Mouse (Mus musculus) forebrain, embryonic 12.5 days (tissue): ENCODE measurements at regions not wholly inside any gene's neighbourhood (a gene's known extent, or its start where the extent isn't known, plus 50 kb on each side); places are given as distances from the start of the nearest gene placed in this dataset.

Source experiments
- ATAC-seq: fragments of 200-750 bp; cut with Nextera tagmentation; 2 replicates; pipeline ENCODE4 v1.8.0; 2017; ENCODE audit warnings: moderate TSS enrichment; ENCODE audit not compliant: low FRiP score
- H3K27ac ChIP-seq: fragments of 300-500 bp; sonication (generic); 2 replicates; pipeline ENCODE4 v1.5.1; 2016; ENCODE audit warnings: mild to moderate bottlenecking
- H3K27me3 ChIP-seq: fragments of 300-500 bp; sonication (generic); 2 replicates; pipeline ENCODE4 v1.6.1; 2016; ENCODE audit warnings: mild to moderate bottlenecking
- H3K36me3 ChIP-seq: fragments of 300-500 bp; sonication (generic); replicated peaks from 2 replicates; pipeline ENCODE4 v1.6.1; 2016; ENCODE audit warnings: mild to moderate bottlenecking
- H3K4me1 ChIP-seq: fragments of 300-500 bp; sonication (generic); 2 replicates; pipeline ENCODE4 v1.6.1; 2016
- H3K4me2 ChIP-seq: fragments of 300-500 bp; sonication (generic); 2 replicates; pipeline ENCODE4 v1.6.1; 2016; ENCODE audit warnings: mild to moderate bottlenecking, moderate library complexity
- H3K4me3 ChIP-seq: fragments of 300-500 bp; sonication (generic); replicated peaks from 2 replicates; pipeline ENCODE4 v1.5.1; 2016; ENCODE audit warnings: mild to moderate bottlenecking
- H3K9ac ChIP-seq: fragments of 300-500 bp; sonication (generic); 2 replicates; pipeline ENCODE4 v1.6.1; 2016; ENCODE audit warnings: mild to moderate bottlenecking
- H3K9me3 ChIP-seq: fragments of 300-500 bp; sonication (generic); 2 replicates; pipeline ENCODE4 v1.6.1; 2016
- WGBS: fragments of 180-500 bp; shearing (Covaris S2); methylation state at CpG from one replicate; pipeline ENCODE4 v1.1.7; 2016; 5-methylcytosine and 5-hydroxymethylcytosine counted together

DNA sequence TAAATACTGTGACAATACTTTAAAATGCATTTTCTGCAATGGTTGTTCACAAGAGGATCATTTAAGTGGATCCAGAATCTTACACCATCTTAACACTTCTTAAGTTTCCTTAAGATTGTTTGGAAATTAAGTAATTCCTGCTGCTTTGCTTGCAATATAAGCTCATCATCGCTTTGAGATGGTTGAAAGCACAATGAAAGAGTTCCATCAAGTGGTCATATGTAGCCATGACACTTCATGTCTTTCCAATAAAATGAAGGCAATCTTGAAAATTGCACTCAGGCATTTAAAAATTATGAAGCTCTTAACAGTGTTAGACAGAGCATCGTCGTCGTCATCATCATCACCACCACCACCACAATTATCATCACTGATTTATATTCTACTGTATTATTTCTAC is 223.8 kb downstream of the Lipi start:
- WGBS = 72% methylated on average over 4 of the region's 4 CpGs
- Histone ChIP-seq H3K27ac (no peak overlapping the region), H3K4me1 (peaks cover 6% of the 10 kb centered on the region), H3K9me3 (no peaks in the 10 kb centered on the region), H3K36me3 (no peaks in the 10 kb centered on the region), H3K9ac (no peak overlapping the region), H3K27me3 (no peaks in the 10 kb centered on the region), H3K4me3 (no peak overlapping the region), H3K4me2 (no peak overlapping the region)
- ATAC-seq = no peak

DNA sequence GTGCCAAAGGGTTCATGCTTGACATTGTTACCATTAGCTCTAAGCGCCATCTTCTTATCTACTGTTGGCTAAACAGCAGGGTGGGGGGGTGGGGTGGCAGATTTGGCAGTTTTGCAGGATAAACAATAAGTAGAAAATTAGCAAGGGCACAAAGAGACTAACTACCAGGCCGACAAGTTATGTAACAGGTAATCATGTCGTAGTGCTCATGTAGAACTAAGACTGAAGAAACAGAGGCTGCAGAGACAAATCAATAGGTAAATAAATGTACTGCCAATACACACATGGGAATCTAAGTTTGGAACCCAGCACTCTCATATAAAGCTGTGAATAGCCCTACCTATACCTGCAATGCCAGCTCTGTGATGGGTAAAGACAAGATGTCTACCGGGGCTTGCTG is 225.1 kb downstream of the Lipi start:
- H3K27ac ChIP-seq = no peak overlapping the region
- WGBS = 93% methylated on average over 4 of the region's 4 CpGs

DNA sequence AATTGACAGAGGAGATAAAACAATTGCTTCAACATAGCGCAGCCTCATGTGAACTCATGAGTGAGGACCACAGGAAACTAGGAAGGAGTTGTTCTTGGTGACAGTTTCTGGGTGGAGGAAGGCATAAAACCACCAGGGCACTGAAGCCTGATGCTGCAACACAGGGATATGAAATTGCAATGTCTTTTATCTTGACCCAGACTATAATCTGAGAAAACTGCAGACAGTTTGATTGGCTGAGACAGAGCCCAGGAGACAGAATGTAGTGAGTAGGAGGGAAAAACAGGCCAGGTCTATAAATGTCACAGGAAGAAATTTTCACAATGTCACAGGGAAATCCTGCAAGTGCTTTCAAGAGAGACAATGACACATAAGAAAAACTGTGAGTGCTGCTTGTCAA is 232.5 kb downstream of the Lipi start:
- ATAC-seq = no peak
- no peaks in the 10 kb centered on the region for H3K9me3 ChIP-seq
- 95% methylated on average over 1 of the region's 1 CpGs for WGBS
- no peaks in the 10 kb centered on the region for H3K4me1 ChIP-seq
- H3K27me3 ChIP-seq = no peaks in the 10 kb centered on the region
- no peak overlapping the region for H3K4me2 ChIP-seq
- H3K4me3 ChIP-seq = no peak overlapping the region
- no peaks in the 10 kb centered on the region for H3K36me3 ChIP-seq
- H3K27ac ChIP-seq = no peak overlapping the region
- H3K9ac ChIP-seq = no peak overlapping the region

More for the DNA sequence above, 225.1 kb downstream of the Lipi start:
- no peak overlapping the region for H3K4me2 ChIP-seq
- no peak overlapping the region for H3K9ac ChIP-seq
- no peaks in the 10 kb centered on the region for H3K9me3 ChIP-seq
- H3K27me3 ChIP-seq = no peaks in the 10 kb centered on the region
- H3K4me3 ChIP-seq = no peak overlapping the region
- H3K4me1 ChIP-seq = peaks cover 6% of the 10 kb centered on the region
- ATAC-seq = no peak
- H3K36me3 ChIP-seq = no peaks in the 10 kb centered on the region

DNA sequence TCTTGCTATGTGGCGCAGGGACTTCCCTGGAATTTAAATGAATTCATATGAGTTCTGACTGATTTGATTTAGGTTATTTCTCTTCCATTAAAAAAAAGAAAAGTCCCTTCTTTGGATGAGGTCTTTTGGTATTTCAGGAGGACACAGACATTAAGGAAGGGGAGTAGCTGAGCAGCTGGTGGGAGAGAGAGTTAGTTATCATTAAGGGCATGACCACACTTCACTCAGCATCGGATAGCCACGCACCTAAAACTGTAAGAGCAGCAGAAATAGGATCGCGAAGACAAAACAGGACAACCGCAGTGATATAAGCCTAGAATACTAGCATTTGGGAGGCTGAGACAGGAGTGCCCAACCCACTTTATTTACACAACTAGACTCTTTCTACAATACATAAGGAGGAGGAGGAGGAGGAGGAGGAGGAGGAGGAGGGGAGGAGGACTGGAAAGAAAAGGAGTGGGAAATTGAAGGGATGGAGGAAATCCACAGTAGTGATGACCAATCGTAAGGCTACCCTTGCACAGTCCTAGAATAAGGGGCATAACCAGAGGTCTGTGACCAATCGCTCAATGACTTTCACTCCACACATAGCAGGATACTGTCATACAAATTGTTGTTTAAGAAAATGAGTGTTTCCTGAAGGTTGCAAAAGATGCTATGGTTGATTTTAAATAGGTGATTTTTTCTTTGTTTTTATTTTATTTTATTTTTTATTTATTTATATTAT is 241.5 kb downstream of the Lipi start:
- WGBS = 88% methylated on average over 8 of the region's 8 CpGs
- no peak overlapping the region for H3K9ac ChIP-seq
- no peaks in the 10 kb centered on the region for H3K4me1 ChIP-seq
- H3K27me3 ChIP-seq = no peaks in the 10 kb centered on the region
- H3K4me3 ChIP-seq = no peak overlapping the region
- H3K27ac ChIP-seq = no peak overlapping the region
- no peak overlapping the region for H3K4me2 ChIP-seq
- no peaks in the 10 kb centered on the region for H3K9me3 ChIP-seq
- ATAC-seq = 0 out of 2 replicates have a peak, but pooled peaks have one; percentile 6
- no peaks in the 10 kb centered on the region for H3K36me3 ChIP-seq

DNA sequence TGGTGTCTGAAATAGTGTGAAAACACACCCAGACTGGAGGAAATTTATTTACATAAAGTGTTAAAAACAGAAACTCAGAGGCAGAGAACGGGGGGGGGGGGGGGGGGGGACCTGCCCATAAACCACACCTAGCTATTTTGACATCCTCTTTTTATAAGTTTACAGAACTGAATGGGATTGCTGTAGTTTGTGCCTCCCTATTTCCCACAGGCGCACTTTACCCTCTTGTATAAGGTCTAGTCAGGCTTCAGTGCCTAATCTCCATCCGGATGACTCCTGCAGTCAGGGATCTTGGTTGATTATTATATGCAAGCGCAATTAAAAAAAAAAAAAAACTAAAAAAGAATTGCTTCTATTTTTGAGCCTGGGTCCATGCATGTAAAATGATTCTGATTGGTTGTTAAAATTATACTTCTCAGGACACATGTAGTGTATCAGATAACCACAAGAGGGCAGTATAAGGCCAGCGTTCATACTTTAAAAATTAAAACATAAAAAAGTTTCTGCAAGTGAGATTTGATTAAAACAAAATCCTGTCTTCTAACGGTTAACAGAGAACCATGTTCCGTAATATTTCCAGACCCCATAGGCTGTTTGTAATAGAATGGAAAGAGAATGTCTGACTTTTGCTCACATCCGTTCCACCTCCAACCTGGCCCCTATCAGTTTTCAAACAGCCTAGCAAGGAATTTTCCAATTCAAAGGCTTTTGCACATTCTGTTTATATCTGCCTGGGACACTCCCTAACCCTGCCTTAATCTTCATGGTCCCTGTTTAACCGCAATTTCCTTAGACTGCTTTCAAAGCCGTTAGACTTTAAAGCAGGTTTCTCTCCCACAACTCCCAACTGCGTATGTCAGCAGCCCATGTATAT is 242.6 kb downstream of the Lipi start:
- Histone ChIP-seq H3K9ac (no peak overlapping the region), H3K27me3 (no peaks in the 10 kb centered on the region), H3K9me3 (no peaks in the 10 kb centered on the region), H3K4me2 (no peak overlapping the region), H3K4me3 (no peak overlapping the region), H3K36me3 (no peaks in the 10 kb centered on the region), H3K27ac (no peak overlapping the region), H3K4me1 (no peaks in the 10 kb centered on the region)
- WGBS = 51% methylated on average over 11 of the region's 11 CpGs
- peak; percentile 27; the same call in 1 of the 2 replicates for ATAC-seq

DNA sequence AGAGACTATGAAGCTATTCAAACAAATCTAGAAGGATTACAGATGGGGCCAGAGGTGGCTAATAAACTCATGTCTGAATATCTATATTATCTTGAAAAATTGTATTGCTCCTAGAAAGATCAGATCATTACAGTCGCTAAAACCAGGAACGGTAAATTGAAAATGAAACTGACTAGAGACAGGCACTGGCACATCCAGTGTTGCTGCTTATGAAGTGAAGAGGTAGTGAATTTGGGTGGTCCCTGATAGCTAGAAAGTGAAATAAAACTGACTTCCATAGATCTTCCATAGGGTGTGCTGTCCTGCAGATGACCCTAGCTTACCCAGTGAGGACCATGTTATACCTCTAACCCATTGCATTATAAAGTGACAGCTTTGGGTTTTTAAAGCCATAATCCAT is 251.6 kb downstream of the Lipi start:
- Histone ChIP-seq H3K36me3 (no peaks in the 10 kb centered on the region), H3K9ac (no peak overlapping the region), H3K27ac (no peak overlapping the region), H3K4me1 (no peaks in the 10 kb centered on the region), H3K27me3 (no peaks in the 10 kb centered on the region), H3K4me2 (no peak overlapping the region), H3K9me3 (no peaks in the 10 kb centered on the region), H3K4me3 (no peak overlapping the region)
- ATAC-seq = no peak
- 88% methylated on average over 2 of the region's 2 CpGs for WGBS

DNA sequence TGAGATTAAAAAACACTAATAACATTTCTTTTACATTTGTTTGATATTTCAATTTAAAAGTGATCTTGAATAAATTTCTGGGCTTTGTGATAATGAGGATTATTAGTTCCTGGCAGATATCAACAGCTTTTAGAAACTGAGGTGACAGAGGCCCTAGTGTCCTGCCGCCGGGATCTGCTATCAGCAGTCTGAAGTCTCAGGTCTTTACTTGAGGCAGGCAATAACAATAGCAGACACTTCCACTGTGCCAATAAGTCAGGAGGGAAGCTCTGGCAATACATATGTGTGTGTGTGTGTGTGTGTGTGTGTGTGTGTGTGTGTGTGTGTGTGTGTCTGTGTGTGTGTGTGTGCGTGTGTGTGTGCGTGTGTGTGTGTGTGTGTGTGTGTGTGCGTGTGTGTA is 252.1 kb downstream of the Lipi start:
- no peak overlapping the region for H3K4me2 ChIP-seq
- 84% methylated on average over 3 of the region's 5 CpGs for WGBS
- ATAC-seq = no peak

DNA sequence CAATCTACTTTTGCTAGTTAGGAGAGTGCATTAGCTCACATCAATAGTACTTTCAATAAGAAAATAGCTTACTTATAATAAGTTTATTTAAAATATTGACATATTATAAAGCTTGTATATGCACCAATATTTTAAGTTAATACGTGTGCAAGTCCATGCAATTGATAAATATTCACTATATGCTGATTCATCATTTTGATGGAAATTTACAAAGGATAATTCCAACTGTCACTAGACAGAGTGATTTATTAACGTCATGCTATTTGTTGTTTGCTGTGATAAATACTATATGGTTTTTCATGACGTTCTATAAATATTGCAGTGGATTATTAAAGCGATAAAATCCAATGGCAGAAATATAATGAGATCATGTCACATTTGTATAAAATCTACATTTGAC is 253.0 kb downstream of the Lipi start:
- no peaks in the 10 kb centered on the region for H3K4me1 ChIP-seq
- no peaks in the 10 kb centered on the region for H3K36me3 ChIP-seq
- H3K27me3 ChIP-seq = no peaks in the 10 kb centered on the region
- ATAC-seq = no peak
- no peak overlapping the region for H3K4me3 ChIP-seq
- no peaks in the 10 kb centered on the region for H3K9me3 ChIP-seq
- no peak overlapping the region for H3K27ac ChIP-seq
- no peak overlapping the region for H3K9ac ChIP-seq
- H3K4me2 ChIP-seq = no peak overlapping the region
- 89% methylated on average over 4 of the region's 4 CpGs for WGBS

More for the DNA sequence above, 252.1 kb downstream of the Lipi start:
- Histone ChIP-seq H3K36me3 (no peaks in the 10 kb centered on the region), H3K4me3 (no peak overlapping the region), H3K27ac (no peak overlapping the region), H3K9me3 (no peaks in the 10 kb centered on the region), H3K9ac (no peak overlapping the region), H3K27me3 (no peaks in the 10 kb centered on the region), H3K4me1 (no peaks in the 10 kb centered on the region)

DNA sequence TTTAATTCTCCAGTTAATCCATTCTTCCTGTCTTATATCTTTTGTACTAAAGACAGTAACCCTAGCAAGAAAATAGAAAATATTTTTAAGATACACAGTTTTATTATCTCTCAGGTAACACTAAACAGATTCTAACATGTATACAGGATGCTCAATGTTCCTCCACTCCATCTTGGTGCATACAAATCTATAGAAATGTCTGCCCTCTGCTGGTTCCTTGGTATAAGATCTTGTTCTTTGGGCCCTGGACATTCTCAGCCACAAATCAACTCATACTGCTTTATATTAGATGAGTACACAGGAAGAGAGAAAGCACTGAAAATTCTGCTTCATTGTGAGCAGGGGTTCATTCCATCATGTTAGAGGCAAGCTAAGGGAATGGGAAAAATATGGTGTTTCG is 260.6 kb downstream of the Lipi start:
- Histone ChIP-seq H3K4me3 (no peak overlapping the region), H3K27ac (no peak overlapping the region), H3K9me3 (no peaks in the 10 kb centered on the region), H3K4me1 (no peaks in the 10 kb centered on the region), H3K27me3 (no peaks in the 10 kb centered on the region), H3K4me2 (no peak overlapping the region), H3K36me3 (no peaks in the 10 kb centered on the region), H3K9ac (no peak overlapping the region)
- ATAC-seq = peak; percentile 79; the same call in 1 of the 2 replicates
- WGBS = 84% methylated on average over 1 of the region's 1 CpGs

DNA sequence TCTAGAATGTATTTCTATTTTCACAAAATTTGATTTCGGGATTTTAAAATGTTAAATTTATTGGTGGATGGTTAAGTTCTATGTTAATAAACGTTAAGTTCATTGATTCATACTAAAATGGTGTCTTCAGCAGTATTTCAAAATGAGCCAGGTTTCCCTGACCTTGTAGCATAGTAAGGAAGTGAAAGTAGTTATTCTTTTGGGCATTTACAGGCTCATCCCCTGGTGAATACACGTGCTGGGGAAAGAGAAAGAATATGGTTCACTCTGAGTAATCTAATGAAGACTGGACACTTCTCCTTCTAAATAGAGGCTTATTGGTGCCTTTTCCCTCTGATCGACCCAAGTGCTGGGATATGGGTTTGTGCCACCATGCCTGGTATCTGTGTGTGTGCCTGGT is 281.1 kb downstream of the Lipi start:
- H3K27me3 ChIP-seq = no peaks in the 10 kb centered on the region
- no peaks in the 10 kb centered on the region for H3K36me3 ChIP-seq
- no peak for ATAC-seq
- no peak overlapping the region for H3K4me2 ChIP-seq
- H3K4me1 ChIP-seq = no peaks in the 10 kb centered on the region
- no peak overlapping the region for H3K27ac ChIP-seq
- H3K9me3 ChIP-seq = no peaks in the 10 kb centered on the region
- WGBS = 85% methylated on average over 4 of the region's 4 CpGs
- H3K9ac ChIP-seq = no peak overlapping the region
- H3K4me3 ChIP-seq = no peak overlapping the region

DNA sequence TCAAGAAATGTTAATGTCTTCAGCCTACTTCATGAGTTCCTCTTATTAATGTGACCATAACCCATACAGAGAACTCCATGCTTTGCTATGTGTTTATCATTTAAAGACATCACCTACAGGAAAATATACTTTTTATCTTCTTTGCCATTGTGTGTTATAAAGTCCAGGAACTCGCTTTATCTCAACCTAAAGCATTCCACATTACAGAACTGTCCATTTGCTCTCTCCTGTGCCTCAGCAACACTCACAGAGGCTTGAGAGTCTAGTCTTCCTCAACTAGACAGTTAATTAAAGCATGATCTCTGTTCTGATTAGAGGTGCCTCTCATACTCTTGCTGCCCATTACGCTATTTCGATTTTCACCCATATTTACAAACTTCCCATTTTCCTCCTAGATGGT is 288.4 kb downstream of the Lipi start:
- Histone ChIP-seq H3K9ac (no peak overlapping the region), H3K27ac (no peak overlapping the region), H3K4me3 (no peak overlapping the region), H3K4me1 (no peaks in the 10 kb centered on the region), H3K4me2 (no peak overlapping the region), H3K27me3 (no peaks in the 10 kb centered on the region), H3K36me3 (no peaks in the 10 kb centered on the region), H3K9me3 (no peaks in the 10 kb centered on the region)
- 95% methylated on average over 3 of the region's 3 CpGs for WGBS
- no peak for ATAC-seq

DNA sequence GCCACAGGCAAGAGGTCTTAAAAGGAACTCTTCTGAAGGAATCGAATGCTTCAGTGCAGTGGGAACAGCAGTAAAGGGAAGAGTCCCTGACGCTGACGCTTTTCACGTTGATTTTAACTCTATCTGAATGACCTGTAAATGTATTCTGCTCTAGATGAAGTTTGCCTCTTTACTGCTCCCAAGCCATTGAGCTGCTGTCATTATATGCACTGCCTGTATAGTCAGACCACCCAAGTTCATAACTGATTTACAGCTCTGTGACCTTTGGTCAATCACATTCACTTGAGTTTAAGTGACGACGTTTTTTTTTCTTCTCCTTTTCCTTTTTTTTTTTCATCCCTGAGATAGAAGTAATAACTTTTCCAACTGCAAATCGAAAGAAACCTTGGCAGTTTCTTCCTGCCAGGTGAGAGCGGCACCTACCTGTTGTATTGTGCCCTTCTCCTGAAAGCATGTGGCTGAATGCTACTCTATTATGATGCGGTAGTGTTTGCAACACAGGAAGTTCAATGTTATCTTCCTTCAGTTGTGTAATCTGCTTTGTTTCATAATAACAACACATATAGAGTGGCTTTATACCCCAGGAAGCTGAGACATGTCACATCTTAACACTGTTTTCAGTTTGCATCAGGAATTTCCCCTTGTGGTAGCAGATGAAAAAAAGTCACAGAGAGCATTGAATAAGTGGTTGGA is 293.0 kb downstream of the Lipi start:
- no peak overlapping the region for H3K9ac ChIP-seq
- 85% methylated on average over 9 of the region's 9 CpGs for WGBS
- no peaks in the 10 kb centered on the region for H3K9me3 ChIP-seq
- no peak overlapping the region for H3K4me3 ChIP-seq
- H3K4me1 ChIP-seq = no peaks in the 10 kb centered on the region
- no peaks in the 10 kb centered on the region for H3K36me3 ChIP-seq
- no peak overlapping the region for H3K27ac ChIP-seq
- no peak overlapping the region for H3K4me2 ChIP-seq
- no peaks in the 10 kb centered on the region for H3K27me3 ChIP-seq
- no peak for ATAC-seq
